Mouse (Mus musculus): ENCODE data around the gene Tmem176b. TPM values are rescaled to one million over a fixed set of nuclear protein-coding genes. Genes with fewer than 3 reads are reported as not detected.

Gene Tmem176b
- polyA plus RNA-seq, 1 experiment from 2014 or later = 92.9 TPM

- no peak overlapping the region for H3K9ac ChIP-seq
- no peaks in the 10 kb centered on the region for H3K9me3 ChIP-seq (replicated peaks)
- ATAC-seq = no peak
- no peak overlapping the region for H3K27ac ChIP-seq
- H3K4me1 ChIP-seq = no peaks in the 10 kb centered on the region
- no peaks in the 10 kb centered on the region for H3K27me3 ChIP-seq (replicated peaks)
- WGBS (ENCODE audit: insufficient replicate concordance) = 62% methylated on average over 4 of the region's 4 CpGs
- no peaks in the 10 kb centered on the region for H3K36me3 ChIP-seq
- no peak overlapping the region for H3K4me3 ChIP-seq
- H3K4me2 ChIP-seq = no peak overlapping the region
Observed at GRCm38 (mm10) chr6:48862816-48863215, 21.5 kb upstream of the Tmem176b start.

DNA sequence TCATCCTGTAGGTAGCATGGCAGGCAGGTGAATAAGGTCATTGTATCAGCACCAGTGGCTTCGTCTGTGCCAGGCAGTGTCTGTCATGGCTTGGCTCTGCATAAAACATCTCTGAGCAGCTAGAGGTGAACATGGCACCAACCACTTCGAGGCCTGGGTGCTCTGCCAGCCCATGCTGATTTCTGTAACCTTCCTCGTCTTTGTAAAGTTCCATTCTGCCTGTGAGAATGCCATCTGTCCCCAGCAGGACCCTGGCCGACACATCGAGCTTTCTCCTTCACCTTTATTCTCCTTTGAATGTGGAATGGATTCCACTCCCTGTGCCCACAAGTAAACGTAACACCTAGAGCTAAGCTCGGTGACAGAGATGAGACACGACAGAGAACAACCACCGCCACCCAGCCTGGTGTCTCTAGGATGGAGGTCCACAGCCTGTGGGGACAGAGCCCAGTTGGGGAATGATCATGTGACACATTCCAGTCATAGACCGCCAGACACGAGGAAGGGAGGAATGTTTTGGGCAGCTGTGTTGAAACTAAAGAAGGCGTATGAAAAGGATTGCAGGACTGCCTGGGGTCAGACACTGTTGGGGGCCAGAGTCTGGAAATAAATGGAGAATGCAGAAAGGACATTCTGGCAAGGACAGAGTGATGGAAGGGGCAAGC, 20.5 kb upstream of the Tmem176b start:
- Histone ChIP-seq H3K4me3 (no peak overlapping the region), H3K9ac (no peak overlapping the region), H3K9me3 (replicated peaks) (no peaks in the 10 kb centered on the region), H3K27ac (no peak overlapping the region), H3K36me3 (no peaks in the 10 kb centered on the region), H3K4me2 (no peak overlapping the region), H3K27me3 (replicated peaks) (no peaks in the 10 kb centered on the region), H3K4me1 (no peaks in the 10 kb centered on the region)
- WGBS (ENCODE audit: insufficient replicate concordance) = 69% methylated on average over 12 of the region's 12 CpGs
- no peak for ATAC-seq

- ATAC-seq = no peak
- Histone ChIP-seq H3K9me3 (replicated peaks) (no peaks in the 10 kb centered on the region), H3K36me3 (no peaks in the 10 kb centered on the region), H3K9ac (no peak overlapping the region), H3K4me2 (no peak overlapping the region), H3K4me1 (no peaks in the 10 kb centered on the region), H3K27ac (no peak overlapping the region), H3K4me3 (no peak overlapping the region), H3K27me3 (replicated peaks) (no peaks in the 10 kb centered on the region)
- WGBS (ENCODE audit: insufficient replicate concordance) = 64% methylated on average over 1 of the region's 1 CpGs
Observed at GRCm38 (mm10) chr6:48860851-48861250, 19.6 kb upstream of the Tmem176b start.

- Histone ChIP-seq H3K4me2 (peak overlapping the region; percentile 61), H3K36me3 (no peaks in the 10 kb centered on the region), H3K27ac (no peak overlapping the region), H3K4me1 (no peaks in the 10 kb centered on the region), H3K9ac (no peak overlapping the region), H3K9me3 (replicated peaks) (no peaks in the 10 kb centered on the region), H3K27me3 (replicated peaks) (no peaks in the 10 kb centered on the region), H3K4me3 (peak overlapping the region; percentile 43)
- ATAC-seq = 0 out of 2 replicates have a peak, but pooled peaks have one; percentile 8
- 7% methylated on average over 23 of the region's 23 CpGs for WGBS (ENCODE audit: insufficient replicate concordance)
Observed at GRCm38 (mm10) chr6:48860130-48860815, 19.0 kb upstream of the Tmem176b start.

GRCm38 (mm10) chr6:48857613-48858302, 16.5 kb upstream of the Tmem176b start:
- H3K36me3 ChIP-seq = no peaks in the 10 kb centered on the region
- no peaks in the 10 kb centered on the region for H3K4me1 ChIP-seq
- no peak overlapping the region for H3K4me3 ChIP-seq
- ATAC-seq = no peak
- H3K27ac ChIP-seq = no peak overlapping the region
- no peaks in the 10 kb centered on the region for H3K27me3 ChIP-seq (replicated peaks)
- no peak overlapping the region for H3K9ac ChIP-seq
- H3K4me2 ChIP-seq = no peak overlapping the region
- WGBS (ENCODE audit: insufficient replicate concordance) = 41% methylated on average over 8 of the region's 8 CpGs
- no peaks in the 10 kb centered on the region for H3K9me3 ChIP-seq (replicated peaks)

DNA sequence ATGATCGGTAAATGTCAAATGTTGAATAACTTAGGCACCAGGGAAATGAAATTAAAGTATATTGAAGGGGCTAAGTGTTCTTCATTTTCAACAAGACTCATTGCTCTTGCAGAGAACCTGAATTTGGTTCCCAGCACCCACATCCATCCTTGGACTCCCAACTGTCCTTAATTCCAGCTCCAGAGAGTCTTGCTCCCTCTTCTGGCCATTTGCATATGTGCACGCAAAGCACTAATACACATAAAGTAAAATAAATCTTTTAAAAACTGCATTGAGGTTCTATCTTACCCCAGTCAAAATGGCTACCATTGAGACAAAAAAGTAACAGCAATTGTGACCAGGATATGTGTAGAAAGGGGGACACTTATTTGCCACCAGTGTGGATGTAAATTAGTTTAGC, 12.9 kb upstream of the Tmem176b start:
- no peak overlapping the region for H3K4me2 ChIP-seq

DNA sequence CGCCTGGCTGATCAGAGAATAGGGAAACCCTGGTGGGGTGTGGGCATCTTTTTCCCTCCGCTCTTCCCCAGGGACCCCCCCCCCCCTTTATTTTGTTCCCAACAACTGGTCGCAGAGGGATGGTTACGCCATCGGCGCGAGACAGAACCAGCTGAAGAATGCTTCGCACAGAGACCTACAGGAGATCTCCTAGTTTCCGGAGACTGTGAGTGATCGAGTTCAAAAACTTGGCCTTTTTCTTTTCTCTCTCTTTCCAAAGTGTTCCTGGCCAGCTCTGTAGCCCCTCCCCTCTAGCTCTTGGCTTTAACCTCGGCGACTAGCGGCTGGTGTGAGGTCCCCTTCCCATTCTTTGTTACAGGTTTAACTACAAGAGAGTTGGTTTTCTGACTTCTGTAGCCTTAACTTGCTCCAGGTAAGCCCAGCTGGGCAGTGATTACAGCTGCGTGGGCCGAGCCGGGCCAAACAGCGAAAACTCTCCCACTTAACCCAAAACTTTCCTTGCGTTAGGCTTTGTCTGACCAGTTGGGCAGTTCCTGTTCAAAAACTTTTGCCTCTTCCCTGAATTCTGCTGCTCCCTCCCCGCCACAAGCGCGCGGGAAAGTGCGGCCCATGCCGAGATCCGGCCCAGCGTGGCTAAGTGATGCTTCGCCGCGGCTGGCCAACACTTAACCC, 10.7 kb upstream of the Tmem176b start:
- no peak for ATAC-seq
- H3K4me2 ChIP-seq = peak overlapping the region; percentile 57
- WGBS (ENCODE audit: insufficient replicate concordance) = 4% methylated on average over 29 of the region's 29 CpGs
- H3K27ac ChIP-seq = peak overlapping the region; percentile 48; the same call in 1 of the 2 replicates
- H3K4me3 ChIP-seq = peak overlapping the region; percentile 35
- H3K9me3 ChIP-seq (replicated peaks) = no peaks in the 10 kb centered on the region
- no peaks in the 10 kb centered on the region for H3K4me1 ChIP-seq
- peaks cover 13% of the 10 kb centered on the region; the same call in 1 of the 2 replicates for H3K27me3 ChIP-seq (replicated peaks)
- no peaks in the 10 kb centered on the region for H3K36me3 ChIP-seq
- no peak overlapping the region for H3K9ac ChIP-seq

More for the DNA sequence above, 12.9 kb upstream of the Tmem176b start:
- Histone ChIP-seq H3K36me3 (no peaks in the 10 kb centered on the region), H3K27ac (no peak overlapping the region), H3K4me1 (no peaks in the 10 kb centered on the region), H3K4me3 (no peak overlapping the region), H3K9me3 (replicated peaks) (no peaks in the 10 kb centered on the region), H3K9ac (no peak overlapping the region), H3K27me3 (replicated peaks) (peaks cover 13% of the 10 kb centered on the region; the same call in 1 of the 2 replicates)
- whole genome bisulfite sequencing (ENCODE audit: insufficient replicate concordance) = 74% methylated on average over 2 of the region's 2 CpGs
- no peak for ATAC-seq

DNA sequence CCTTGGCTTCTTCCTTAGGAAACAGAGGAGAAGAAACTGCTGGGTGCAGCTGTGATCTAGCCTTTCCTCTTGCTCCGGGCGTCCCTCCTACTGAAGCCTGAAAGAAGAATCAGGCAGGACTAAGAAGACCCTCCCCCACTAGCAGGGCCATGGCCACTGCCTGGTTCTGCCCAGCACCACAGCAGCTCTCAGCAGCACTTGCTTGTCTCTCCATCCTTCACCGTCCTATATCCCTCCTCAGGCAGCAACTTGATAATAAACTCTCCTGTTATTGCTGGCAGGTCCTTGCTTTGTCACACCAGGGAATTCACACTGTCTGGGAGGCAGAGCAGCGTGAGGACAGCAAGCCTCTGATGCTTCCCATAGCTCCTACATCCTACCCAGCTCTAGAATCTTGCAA, 3.8 kb upstream of the Tmem176b start:
- Histone ChIP-seq H3K27me3 (replicated peaks) (0 out of 2 replicates have a peak, but pooled peaks cover 4% of the 10 kb centered on the region), H3K4me2 (no peak overlapping the region), H3K4me3 (no peak overlapping the region), H3K36me3 (peaks cover 20% of the 10 kb centered on the region), H3K27ac (no peak overlapping the region), H3K4me1 (peaks cover 13% of the 10 kb centered on the region; the same call in 1 of the 2 replicates), H3K9ac (no peak overlapping the region), H3K9me3 (replicated peaks) (no peaks in the 10 kb centered on the region)
- no peak for ATAC-seq
- WGBS (ENCODE audit: insufficient replicate concordance) = 69% methylated on average over 4 of the region's 4 CpGs

DNA sequence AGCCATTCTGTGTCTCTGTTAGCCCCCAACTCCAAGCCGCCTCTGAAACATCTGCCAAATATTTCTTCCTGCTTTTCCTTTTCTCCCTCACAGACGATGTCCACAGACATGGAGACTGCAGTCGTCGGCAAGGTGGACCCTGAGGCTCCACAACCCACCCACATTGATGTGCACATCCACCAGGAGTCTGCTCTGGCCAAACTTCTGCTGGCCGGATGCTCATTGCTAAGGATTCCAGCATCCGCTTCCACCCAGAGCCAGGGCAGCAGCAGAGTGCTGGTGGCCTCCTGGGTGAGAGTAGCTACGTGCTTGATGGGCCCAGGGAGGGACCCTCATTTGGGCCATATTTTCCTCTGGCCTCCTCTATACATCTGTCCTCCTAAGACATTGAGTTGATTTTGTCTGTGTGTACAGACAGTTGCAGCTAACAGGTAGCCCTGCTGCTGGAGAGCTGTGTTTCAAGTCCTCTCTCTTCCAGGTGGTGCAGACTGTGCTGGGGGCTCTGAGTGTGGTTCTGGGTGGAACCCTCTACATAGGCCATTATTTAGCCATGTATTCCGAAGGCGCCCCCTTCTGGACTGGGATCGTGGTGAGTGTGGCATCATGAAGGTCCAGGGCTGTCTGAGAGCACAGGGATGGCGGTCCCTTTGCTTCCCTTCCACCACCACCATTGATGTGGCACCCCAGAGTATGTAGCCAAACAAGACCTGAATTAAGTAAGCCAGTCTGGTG, 981 bp upstream of the Tmem176b start:
- no peaks in the 10 kb centered on the region for H3K27me3 ChIP-seq (replicated peaks)
- H3K4me3 ChIP-seq = peak overlapping the region; percentile 41
- no peak for ATAC-seq
- peaks cover 26% of the 10 kb centered on the region for H3K36me3 ChIP-seq
- H3K9ac ChIP-seq = peak overlapping the region; percentile 28; the same call in 1 of the 2 replicates
- H3K4me1 ChIP-seq = peaks cover 22% of the 10 kb centered on the region; the same call in 1 of the 2 replicates
- H3K4me2 ChIP-seq = peak overlapping the region; percentile 53
- H3K27ac ChIP-seq = peak overlapping the region; percentile 27; the same call in 1 of the 2 replicates
- H3K9me3 ChIP-seq (replicated peaks) = no peaks in the 10 kb centered on the region
- WGBS (ENCODE audit: insufficient replicate concordance) = 57% methylated on average over 11 of the region's 11 CpGs

- Histone ChIP-seq H3K4me2 (peak within 1 kb of the TSS; percentile 53), H3K4me3 (peak within 1 kb of the TSS; percentile 41), H3K27me3 (replicated peaks) (no peaks in the 10 kb centered on the region), H3K9ac (peak within 1 kb of the TSS; percentile 28), H3K4me1 (peaks cover 22% of the 10 kb centered on the region; the same call in 1 of the 2 replicates), H3K9me3 (replicated peaks) (no peaks in the 10 kb centered on the region), H3K27ac (peak within 1 kb of the TSS; percentile 59), H3K36me3 (peaks cover 35% of the 10 kb centered on the region)
- WGBS (ENCODE audit: insufficient replicate concordance) = 23% methylated on average over 7 of the region's 7 CpGs
- peak; percentile 47; the same call in 1 of the 2 replicates for ATAC-seq
Observed at GRCm38 (mm10) chr6:48840371-48840969, 826 bp downstream of the Tmem176b start, which contains the start of gene Tmem176a. Gene Tmem176a, plus strand, starts transcription at chr6:48840919.

Data from liver, embryonic 12.5 days (tissue).